Mouse (Mus musculus): ENCODE measurements around the gene Prph2. TPM values are rescaled to one million over a fixed set of nuclear protein-coding genes. Genes with fewer than 3 reads are reported as not detected.

The Prph2 gene
- polyA plus RNA-seq, 1 experiment from 2014 or later, result not detected

DNA sequence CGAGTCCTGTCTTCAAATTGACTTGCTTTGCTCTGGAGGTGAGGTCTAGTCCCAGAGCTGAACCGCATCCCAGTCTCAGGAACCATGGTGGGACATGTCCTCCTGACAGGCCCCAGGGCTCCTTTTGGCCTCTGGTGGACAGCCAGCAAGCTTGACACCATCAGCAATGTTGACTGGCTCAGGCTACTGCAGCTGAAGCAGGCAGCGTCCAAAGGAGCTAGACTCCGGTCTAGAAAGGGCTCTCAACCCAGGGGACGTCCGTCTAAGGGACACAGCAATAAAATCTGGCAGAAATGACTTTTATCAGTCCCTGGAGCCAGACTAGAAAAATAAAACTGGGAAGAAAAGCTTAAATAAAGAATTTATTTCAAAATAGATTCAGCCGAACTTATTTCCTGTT lies 19.6 kb downstream of the Prph2 start:
- ATAC-seq (ENCODE audit: low read depth) (no peak), DNase-seq (no peak)
- H3K9me3 ChIP-seq (replicated peaks), result no peaks in the 10 kb centered on the region
- H3K36me3 ChIP-seq, result peaks cover 65% of the 10 kb centered on the region
- no peak overlapping the region for H3K4me3 ChIP-seq (replicated peaks)
- H3K4me2 ChIP-seq, result no peak overlapping the region
- WGBS (ENCODE audit: insufficient replicate concordance), result 86% methylated on average over 7 of the region's 7 CpGs
- H3K27ac ChIP-seq, result no peak overlapping the region
- no peak overlapping the region for H3K9ac ChIP-seq
- no peaks in the 10 kb centered on the region for H3K27me3 ChIP-seq
- peaks cover 15% of the 10 kb centered on the region for H3K4me1 ChIP-seq (replicated peaks)

DNA sequence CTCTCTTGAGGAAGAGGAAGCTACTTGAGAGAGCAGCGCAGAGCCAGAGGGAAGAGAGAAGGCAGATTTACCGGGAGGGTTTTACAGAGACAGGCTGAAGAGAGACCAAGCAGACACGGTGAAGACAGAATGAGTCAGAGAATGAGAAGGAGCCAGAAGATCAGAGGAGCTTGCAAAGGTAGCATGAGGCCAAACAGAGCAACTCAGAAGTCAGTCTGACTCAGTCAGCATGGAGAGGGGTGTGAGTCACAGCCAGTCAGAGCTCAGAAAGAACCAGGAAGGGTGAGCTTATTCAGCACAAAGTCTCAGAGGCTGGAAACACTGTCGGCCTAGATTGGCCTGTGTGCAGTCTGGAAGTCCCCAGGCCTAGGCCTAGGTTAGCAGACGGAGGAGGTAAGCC lies 22.7 kb downstream of the Prph2 start:
- peaks cover 96% of the 10 kb centered on the region for H3K36me3 ChIP-seq
- H3K4me3 ChIP-seq (replicated peaks), result no peak overlapping the region
- H3K27ac ChIP-seq, result no peak overlapping the region
- ATAC-seq (ENCODE audit: low read depth) (no peak), DNase-seq (no peak)
- 87% methylated on average over 5 of the region's 5 CpGs for WGBS (ENCODE audit: insufficient replicate concordance)
- no peak overlapping the region for H3K9ac ChIP-seq
- H3K27me3 ChIP-seq, result no peaks in the 10 kb centered on the region
- no peaks in the 10 kb centered on the region for H3K9me3 ChIP-seq (replicated peaks)
- no peak overlapping the region for H3K4me2 ChIP-seq
- peaks cover 15% of the 10 kb centered on the region for H3K4me1 ChIP-seq (replicated peaks)

DNA sequence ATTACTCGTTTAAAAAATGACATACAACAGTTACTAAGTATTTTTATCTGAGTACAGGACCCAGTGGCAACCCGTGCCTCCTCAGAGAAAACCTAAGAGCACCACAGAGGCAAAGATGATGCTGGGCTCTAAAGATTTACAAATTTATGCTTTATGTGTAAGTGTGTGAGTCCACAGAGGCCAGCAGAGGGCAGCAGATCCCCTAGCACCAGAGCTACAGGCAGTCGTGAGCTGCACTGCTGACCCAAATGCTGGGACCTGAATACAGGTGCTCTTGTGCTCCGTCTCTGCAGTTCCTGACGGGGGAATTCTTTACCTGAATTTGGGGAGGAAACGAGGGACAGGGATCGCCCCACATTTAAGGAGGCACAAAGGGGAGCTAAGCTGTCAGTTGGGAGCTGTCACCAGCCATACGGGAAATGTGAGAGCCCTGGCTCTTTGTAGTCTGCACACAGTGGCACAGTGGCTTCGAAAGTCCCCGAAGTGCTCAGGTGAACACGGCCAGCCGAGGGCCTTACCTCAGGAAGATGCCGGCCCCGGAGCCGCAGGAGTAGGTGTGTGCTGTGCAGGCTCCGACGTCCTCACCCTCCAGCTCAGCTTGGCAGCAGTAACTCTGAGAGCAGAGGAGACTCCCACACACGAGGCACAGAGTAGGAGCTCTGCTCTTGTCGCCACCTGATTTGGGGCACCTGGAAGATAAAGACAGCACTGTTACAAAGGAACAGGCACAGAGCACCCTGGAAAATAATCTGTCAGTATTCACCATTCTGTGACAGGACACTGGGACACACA lies 23.5 kb downstream of the Prph2 start:
- 79% methylated on average over 19 of the region's 19 CpGs for WGBS (ENCODE audit: insufficient replicate concordance)
- H3K4me1 ChIP-seq (replicated peaks), result peaks cover 15% of the 10 kb centered on the region
- H3K27me3 ChIP-seq, result no peaks in the 10 kb centered on the region
- no peaks in the 10 kb centered on the region for H3K9me3 ChIP-seq (replicated peaks)
- no peak overlapping the region for H3K4me2 ChIP-seq
- H3K9ac ChIP-seq, result no peak overlapping the region
- no peak for ATAC-seq (ENCODE audit: low read depth)
- H3K27ac ChIP-seq, result no peak overlapping the region
- H3K4me3 ChIP-seq (replicated peaks), result no peak overlapping the region
- peak; percentile 20 for DNase-seq
- peaks cover 98% of the 10 kb centered on the region for H3K36me3 ChIP-seq

DNA sequence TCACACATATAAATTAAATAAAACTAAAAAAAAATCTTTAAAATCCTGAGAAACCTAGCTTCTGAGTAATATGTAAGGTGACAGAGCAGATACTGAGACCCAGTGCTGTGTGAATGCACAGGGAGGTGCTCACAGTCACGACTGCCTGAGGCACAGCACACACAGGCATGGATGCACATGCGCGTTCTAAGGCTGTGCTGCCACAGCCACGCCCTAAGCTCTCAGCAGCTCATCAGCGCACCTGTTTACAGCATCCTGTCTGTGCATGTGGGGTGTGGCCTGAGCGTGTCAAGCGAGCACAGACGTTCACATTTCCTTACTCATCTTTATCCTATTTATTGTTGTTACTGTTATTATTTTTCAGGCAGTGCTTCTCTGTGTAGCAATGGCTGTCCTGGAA lies 30.2 kb downstream of the Prph2 start:
- Histone ChIP-seq H3K9ac (no peak overlapping the region), H3K4me1 (replicated peaks) (no peaks in the 10 kb centered on the region), H3K27ac (no peak overlapping the region), H3K9me3 (replicated peaks) (no peaks in the 10 kb centered on the region), H3K27me3 (no peaks in the 10 kb centered on the region), H3K4me3 (replicated peaks) (no peak overlapping the region), H3K36me3 (peaks cover 99% of the 10 kb centered on the region), H3K4me2 (no peak overlapping the region)
- no peak for DNase-seq
- 86% methylated on average over 8 of the region's 8 CpGs for WGBS (ENCODE audit: insufficient replicate concordance)
- no peak for ATAC-seq (ENCODE audit: low read depth)

DNA sequence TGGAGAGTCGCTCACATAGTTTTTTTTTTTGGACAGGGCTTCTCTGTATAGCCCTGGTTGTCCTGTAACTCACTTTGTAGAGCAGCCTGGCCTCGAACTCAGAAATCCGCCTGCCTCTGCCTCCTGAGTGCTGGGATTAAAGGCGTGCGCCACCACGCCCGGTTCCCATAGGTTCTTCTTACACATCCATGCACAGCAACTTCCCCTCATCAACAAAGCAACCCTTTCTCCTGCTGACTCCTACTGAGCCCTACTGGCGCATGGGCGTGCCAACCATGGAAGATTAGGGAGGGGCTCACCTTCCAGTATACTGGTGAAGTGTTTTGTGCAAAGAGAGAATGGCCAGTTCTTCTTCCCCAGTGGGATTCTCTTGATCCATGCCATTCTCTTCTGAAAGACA lies 32.2 kb downstream of the Prph2 start:
- 90% methylated on average over 9 of the region's 9 CpGs for WGBS (ENCODE audit: insufficient replicate concordance)
- no peaks in the 10 kb centered on the region for H3K4me1 ChIP-seq (replicated peaks)
- no peak for ATAC-seq (ENCODE audit: low read depth)

DNA sequence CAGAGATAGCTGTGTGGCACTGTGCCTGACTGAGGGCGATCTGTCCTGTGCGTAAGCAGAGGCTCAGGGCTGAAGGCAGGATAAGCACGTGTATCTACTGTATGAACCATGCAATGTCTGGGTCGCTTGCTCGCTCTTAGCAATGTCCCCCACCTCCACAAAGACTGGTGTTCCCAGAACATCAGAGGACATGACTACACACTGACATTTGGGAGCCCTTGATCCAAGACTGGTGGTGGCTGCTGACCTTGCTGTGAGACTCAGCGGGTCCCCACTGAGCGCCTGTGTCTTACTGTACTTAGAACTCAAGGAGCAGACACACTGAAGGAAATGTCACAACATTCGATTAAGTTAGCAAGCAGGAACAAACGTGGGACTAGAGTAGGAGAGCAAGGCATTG lies 36.0 kb downstream of the Prph2 start:
- 89% methylated on average over 9 of the region's 9 CpGs for WGBS (ENCODE audit: insufficient replicate concordance)
- no peak for DNase-seq

More for the DNA sequence above, 32.2 kb downstream of the Prph2 start:
- Histone ChIP-seq H3K27ac (no peak overlapping the region), H3K36me3 (peaks cover 97% of the 10 kb centered on the region), H3K9me3 (replicated peaks) (no peaks in the 10 kb centered on the region), H3K9ac (no peak overlapping the region), H3K4me2 (no peak overlapping the region), H3K27me3 (no peaks in the 10 kb centered on the region), H3K4me3 (replicated peaks) (no peak overlapping the region)
- no peak for DNase-seq

DNA sequence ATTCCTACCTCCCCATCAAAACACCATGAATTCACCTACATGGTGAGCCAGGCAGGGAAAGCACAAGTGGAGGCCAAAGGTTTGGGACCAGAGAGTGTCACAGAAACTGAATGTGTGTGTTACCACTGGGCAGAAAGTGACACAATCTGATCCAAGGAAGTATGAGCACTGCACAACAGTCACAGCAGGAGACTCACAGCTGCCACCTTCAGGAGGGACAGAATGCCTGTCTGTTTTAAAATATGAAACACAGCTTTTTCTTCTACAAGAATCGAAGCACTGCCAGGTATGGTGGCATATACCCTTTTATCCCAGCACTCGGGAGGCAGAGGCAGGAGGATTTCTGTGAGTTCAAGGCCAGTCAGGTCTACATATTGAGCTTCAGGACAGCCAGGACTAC lies 47.8 kb downstream of the Prph2 start:
- Histone ChIP-seq H3K27me3 (no peaks in the 10 kb centered on the region), H3K9me3 (replicated peaks) (no peaks in the 10 kb centered on the region), H3K9ac (no peak overlapping the region), H3K36me3 (peaks cover 99% of the 10 kb centered on the region), H3K4me2 (no peak overlapping the region), H3K4me3 (replicated peaks) (no peak overlapping the region), H3K27ac (no peak overlapping the region), H3K4me1 (replicated peaks) (peaks cover 5% of the 10 kb centered on the region; the same call in 1 of the 2 replicates)
- ATAC-seq (ENCODE audit: low read depth), result no peak
- WGBS (ENCODE audit: insufficient replicate concordance), result 81% methylated on average over 2 of the region's 2 CpGs
- DNase-seq, result no peak

More for the DNA sequence above, 36.0 kb downstream of the Prph2 start:
- H3K4me2 ChIP-seq, result no peak overlapping the region
- H3K27ac ChIP-seq, result no peak overlapping the region
- H3K4me1 ChIP-seq (replicated peaks), result no peaks in the 10 kb centered on the region
- no peak overlapping the region for H3K9ac ChIP-seq
- H3K36me3 ChIP-seq, result peaks cover 82% of the 10 kb centered on the region
- no peak overlapping the region for H3K4me3 ChIP-seq (replicated peaks)
- H3K9me3 ChIP-seq (replicated peaks), result no peaks in the 10 kb centered on the region
- ATAC-seq (ENCODE audit: low read depth), result no peak
- no peaks in the 10 kb centered on the region for H3K27me3 ChIP-seq

DNA sequence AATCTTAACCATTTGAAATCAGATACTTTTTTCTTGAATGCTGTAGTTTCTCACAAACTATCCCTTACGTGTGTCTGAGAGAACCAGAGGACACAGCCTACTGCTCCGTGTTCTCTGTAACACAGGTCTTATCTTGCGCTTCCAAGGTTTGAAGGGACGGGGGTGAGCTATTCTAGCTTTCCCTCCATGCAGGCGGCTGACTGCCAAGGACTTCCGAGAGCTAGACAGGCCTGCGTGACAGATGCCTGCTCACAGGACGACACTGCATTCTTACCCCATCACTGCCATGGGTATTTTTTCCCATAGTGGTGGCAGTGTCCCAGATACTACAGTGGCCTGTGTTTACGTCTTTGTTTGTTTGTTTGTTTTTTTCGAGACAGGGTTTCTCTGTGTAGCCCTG lies 50.0 kb downstream of the Prph2 start:
- Histone ChIP-seq H3K36me3 (peaks cover 99% of the 10 kb centered on the region), H3K9me3 (replicated peaks) (no peaks in the 10 kb centered on the region), H3K9ac (no peak overlapping the region), H3K27ac (no peak overlapping the region), H3K27me3 (no peaks in the 10 kb centered on the region), H3K4me1 (replicated peaks) (peaks cover 5% of the 10 kb centered on the region; the same call in 1 of the 2 replicates), H3K4me3 (replicated peaks) (no peak overlapping the region), H3K4me2 (no peak overlapping the region)
- WGBS (ENCODE audit: insufficient replicate concordance), result 85% methylated on average over 10 of the region's 10 CpGs
- ATAC-seq (ENCODE audit: low read depth) (no peak), DNase-seq (no peak)

DNA sequence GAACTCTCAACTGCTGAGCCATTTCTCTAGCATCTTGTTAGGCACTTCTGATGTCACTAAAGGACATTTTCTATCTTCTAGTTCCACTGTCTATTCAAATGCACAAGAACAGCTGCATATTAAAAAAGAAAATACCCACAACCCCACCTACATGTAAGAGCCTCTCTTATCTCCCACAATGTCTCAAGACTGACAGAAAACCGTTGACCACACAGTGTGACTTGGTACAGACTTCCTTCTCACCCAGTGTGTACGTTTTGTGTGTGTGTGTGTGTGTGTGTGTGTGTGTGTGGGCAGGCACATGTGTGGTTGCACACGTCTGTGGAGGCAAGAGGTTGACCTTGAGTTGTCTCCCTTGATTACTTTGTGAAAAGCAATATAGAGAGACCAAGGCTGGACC lies 51.9 kb downstream of the Prph2 start:
- Histone ChIP-seq H3K9ac (no peak overlapping the region), H3K9me3 (replicated peaks) (no peaks in the 10 kb centered on the region), H3K27me3 (no peaks in the 10 kb centered on the region), H3K4me1 (replicated peaks) (peaks cover 5% of the 10 kb centered on the region; the same call in 1 of the 2 replicates), H3K4me2 (no peak overlapping the region), H3K27ac (no peak overlapping the region), H3K4me3 (replicated peaks) (no peak overlapping the region), H3K36me3 (peaks cover 99% of the 10 kb centered on the region)
- DNase-seq (no peak), ATAC-seq (ENCODE audit: low read depth) (no peak)
- WGBS (ENCODE audit: insufficient replicate concordance), result 21% methylated on average over 3 of the region's 3 CpGs

DNA sequence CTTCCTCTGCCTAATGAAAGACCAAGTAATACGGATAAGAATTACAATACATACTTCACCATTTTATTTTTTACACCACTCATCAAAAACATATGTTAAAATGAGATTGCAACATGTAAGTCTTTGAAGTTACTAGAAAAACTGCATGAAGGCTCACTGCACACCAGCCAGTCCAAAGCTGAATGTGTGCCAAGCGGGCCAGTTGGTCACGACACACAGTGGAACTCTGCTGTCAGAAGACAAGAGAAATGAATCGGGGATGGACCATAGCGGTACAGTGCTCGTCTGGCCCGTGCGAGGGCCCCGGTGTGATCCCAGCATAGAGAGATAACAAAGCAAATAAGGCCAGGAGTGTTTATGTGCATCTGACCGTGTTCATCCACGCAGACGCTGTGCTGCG lies 52.9 kb downstream of the Prph2 start:
- Histone ChIP-seq H3K4me2 (no peak overlapping the region), H3K27ac (no peak overlapping the region), H3K9ac (no peak overlapping the region), H3K27me3 (no peaks in the 10 kb centered on the region), H3K4me1 (replicated peaks) (peaks cover 5% of the 10 kb centered on the region; the same call in 1 of the 2 replicates), H3K4me3 (replicated peaks) (no peak overlapping the region), H3K36me3 (peaks cover 99% of the 10 kb centered on the region), H3K9me3 (replicated peaks) (no peaks in the 10 kb centered on the region)
- 78% methylated on average over 13 of the region's 13 CpGs for WGBS (ENCODE audit: insufficient replicate concordance)
- DNase-seq (no peak), ATAC-seq (ENCODE audit: low read depth) (no peak)

DNA sequence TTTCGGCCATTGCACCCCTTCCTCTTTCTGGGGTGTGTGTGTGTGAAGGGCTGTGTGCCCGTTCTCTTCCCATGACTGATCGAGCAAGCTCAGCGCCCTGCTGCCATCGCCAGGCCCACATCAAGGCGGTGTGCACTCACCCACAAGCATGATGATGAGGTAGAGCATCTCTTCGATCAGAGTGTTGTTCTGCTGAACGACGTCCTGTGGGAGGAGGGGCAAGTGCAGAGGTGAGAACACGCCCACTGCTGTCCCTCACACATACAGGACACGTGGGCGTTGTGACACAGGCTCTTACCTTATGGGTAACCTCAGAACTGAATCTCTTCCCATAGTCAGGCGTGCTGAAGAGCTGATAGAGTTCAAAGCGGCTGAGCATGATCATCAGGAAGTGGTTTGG lies 56.6 kb downstream of the Prph2 start:
- peaks cover 11% of the 10 kb centered on the region for H3K4me1 ChIP-seq (replicated peaks)
- H3K4me2 ChIP-seq, result no peak overlapping the region
- H3K4me3 ChIP-seq (replicated peaks), result no peak overlapping the region
- no peak overlapping the region for H3K9ac ChIP-seq
- WGBS (ENCODE audit: insufficient replicate concordance), result 80% methylated on average over 14 of the region's 14 CpGs
- H3K9me3 ChIP-seq (replicated peaks), result no peaks in the 10 kb centered on the region
- peaks cover 99% of the 10 kb centered on the region for H3K36me3 ChIP-seq
- no peaks in the 10 kb centered on the region for H3K27me3 ChIP-seq
- H3K27ac ChIP-seq, result no peak overlapping the region
- no peak for DNase-seq
- no peak for ATAC-seq (ENCODE audit: low read depth)

DNA sequence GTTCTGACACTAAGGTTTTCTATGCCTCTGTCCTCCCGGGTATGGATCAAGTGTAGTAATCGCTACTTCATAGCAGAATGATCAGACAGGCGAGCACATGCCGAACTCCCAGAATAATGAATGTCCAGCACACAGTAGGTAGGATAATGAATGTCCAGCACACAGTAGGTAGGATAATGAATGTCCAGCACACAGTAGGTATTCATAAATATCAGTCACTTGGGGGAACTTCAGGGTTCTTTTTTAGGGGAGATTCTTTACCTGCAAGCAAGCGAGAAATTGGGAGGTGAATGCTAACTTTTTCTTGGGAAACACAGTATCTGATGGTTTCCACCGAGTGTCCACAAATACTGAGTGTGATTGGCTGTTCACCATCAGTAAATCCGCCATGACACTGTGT lies 62.3 kb downstream of the Prph2 start:
- ATAC-seq (ENCODE audit: low read depth) (no peak), DNase-seq (no peak)
- Histone ChIP-seq H3K4me2 (no peak overlapping the region), H3K27ac (no peak overlapping the region), H3K27me3 (no peaks in the 10 kb centered on the region), H3K36me3 (peaks cover 99% of the 10 kb centered on the region), H3K9ac (no peak overlapping the region), H3K4me1 (replicated peaks) (peaks cover 6% of the 10 kb centered on the region), H3K4me3 (replicated peaks) (no peak overlapping the region), H3K9me3 (replicated peaks) (no peaks in the 10 kb centered on the region)
- 90% methylated on average over 7 of the region's 7 CpGs for WGBS (ENCODE audit: insufficient replicate concordance)

All from liver, embryonic 13.5 days (tissue).